9 mouse cellular contexts compared by ENCODE assay signal in genomic region chr4:3230908-3231684, GRCm38 (mm10). TPM values are rescaled to one million over a fixed set of nuclear protein-coding genes. Genes with fewer than 3 reads are reported as not detected.
DNase-seq lines count a peak whose midpoint lies in the region; ATAC-seq and TF ChIP-seq lines count a peak whose summit lies in the region.
"Had no signal": no experiment of that assay in that cellular context is flagged by ENCODE, and none has a peak within 500 bp of the region (broad histone marks: within the 10 kb centered on the region; RNA-seq: fewer than 3 reads in every experiment).

No protein-coding gene starts in this region.

- no peak overlapping the region for H3K27ac ChIP-seq in testis, adult 2 months (ENCODE audit: control insufficient read depth, insufficient read depth, low read depth, low read length)
- no peak overlapping the region for H3K27ac ChIP-seq in intestine, embryonic 14.5 days (ENCODE audit: low read depth)
- H3K27ac ChIP-seq in liver, embryonic 14.5 days, result no peak overlapping the region
- H3K27ac ChIP-seq in neural tube, embryonic 11.5 days (ENCODE audit: low read depth, low read length), result no peak overlapping the region

- TF ChIP-seq EP300 in liver, embryonic 14.5 days (IDR thresholded peaks at IDR 0.05; ENCODE audit: low read depth), result no peak

- TF ChIP-seq CTCF in testis, adult 2 months (IDR thresholded peaks at IDR 0.05; ENCODE audit: control insufficient read depth, insufficient read depth, insufficient replicate concordance, low read depth, low read length), result no peak
- TF ChIP-seq CTCF in liver, embryonic 14.5 days (IDR thresholded peaks at IDR 0.05; ENCODE audit: low read depth), result no peak

- no peak overlapping the region for H3K9ac ChIP-seq in intestine, embryonic 14.5 days (ENCODE audit: low read length)
- H3K9ac ChIP-seq in liver, embryonic 14.5 days (replicated peaks), result peak overlapping the region; percentile 53
- H3K9ac ChIP-seq in neural tube, embryonic 11.5 days (ENCODE audit: low read length), result no peak overlapping the region

- peak; percentile 42; the same call in 1 of the 2 replicates for ATAC-seq in intestine, embryonic 14.5 days (replicated peaks; ENCODE audit: low FRiP score, low TSS enrichment, low read depth)
- ATAC-seq in liver, embryonic 14.5 days (ENCODE audit: insufficient read depth), result peak; percentile 74
- ATAC-seq in neural tube, embryonic 11.5 days (ENCODE audit: insufficient read depth, low FRiP score, low TSS enrichment), result no peak

- no peak for TF ChIP-seq POLR2A in testis, adult 2 months (IDR thresholded peaks at IDR 0.05; ENCODE audit: control insufficient read depth, low read depth, low read length)

- DNase-seq in testis, postnatal 14 days (ENCODE audit: low spot score), result no peak
- peak; percentile 59 to 70 for DNase-seq in gastrocnemius, postnatal 36 days
- peak; percentile 65 for DNase-seq in intestine, embryonic 14.5 days (ENCODE audit: low spot score)
- no peak for DNase-seq in liver, embryonic 14.5 days (ENCODE audit: low read depth in 3 of 3, low spot score in 3 of 3)
- peak; percentile 33 for DNase-seq in neural tube, embryonic 11.5 days (ENCODE audit: low spot score)
- DNase-seq in thymus, adult 18-20 months, result no peak
- no peak for DNase-seq in left cerebral cortex, adult 8-10 months (ENCODE audit: low spot score in 2 of 2)

- peaks cover 2% of the 10 kb centered on the region; the same call in 1 of the 2 replicates for H3K4me1 ChIP-seq in testis, adult 2 months (ENCODE audit: control insufficient read depth, insufficient read depth, low read length)
- no peaks in the 10 kb centered on the region for H3K4me1 ChIP-seq in intestine, embryonic 14.5 days (replicated peaks; ENCODE audit: control insufficient read depth, insufficient read depth, low read length)
- peaks cover 3% of the 10 kb centered on the region in 2 experiments; a peak in 3 of 4 replicates for H3K4me1 ChIP-seq in liver, embryonic 14.5 days (replicated peaks; ENCODE audit: control insufficient read depth in 2 of 2, insufficient read depth in 2 of 2, low read length in 1 of 2)
- no peaks in the 10 kb centered on the region for H3K4me1 ChIP-seq in neural tube, embryonic 11.5 days (ENCODE audit: control insufficient read depth, insufficient read depth, low read length)

- peaks cover 4% of the 10 kb centered on the region for H3K9me3 ChIP-seq in intestine, embryonic 14.5 days (ENCODE audit: control insufficient read depth, low read length)
- H3K9me3 ChIP-seq in liver, embryonic 14.5 days (ENCODE audit: control insufficient read depth, low read length), result peaks cover 3% of the 10 kb centered on the region; the same call in 1 of the 2 replicates
- H3K9me3 ChIP-seq in neural tube, embryonic 11.5 days (ENCODE audit: control insufficient read depth, low read length), result peaks cover 29% of the 10 kb centered on the region

- WGBS in intestine, embryonic 14.5 days, result 10% methylated on average over 21 of the region's 48 CpGs
- WGBS in liver, embryonic 14.5 days (ENCODE audit: insufficient replicate concordance), result 7% methylated on average over 36 of the region's 48 CpGs
- WGBS in neural tube, embryonic 11.5 days, result 13% methylated on average over 21 of the region's 48 CpGs

- intact Hi-C loops in gastrocnemius, postnatal 36 days (cut with DNase I), result no loop called here

- peak overlapping the region; percentile 61 for H3K4me2 ChIP-seq in intestine, embryonic 14.5 days (ENCODE audit: low read length)
- peak overlapping the region; percentile 73 for H3K4me2 ChIP-seq in liver, embryonic 14.5 days (ENCODE audit: low read depth)
- peak overlapping the region; percentile 54 for H3K4me2 ChIP-seq in neural tube, embryonic 11.5 days (ENCODE audit: low read depth)

- H3K36me3 ChIP-seq in testis, adult 2 months (ENCODE audit: control insufficient read depth, insufficient read depth, low read length), result no peaks in the 10 kb centered on the region
- H3K36me3 ChIP-seq in intestine, embryonic 14.5 days (ENCODE audit: control insufficient read depth, insufficient read depth, low read length), result no peaks in the 10 kb centered on the region
- H3K36me3 ChIP-seq in liver, embryonic 14.5 days (replicated peaks; ENCODE audit: control insufficient read depth, insufficient read depth, low read depth), result no peaks in the 10 kb centered on the region
- H3K36me3 ChIP-seq in neural tube, embryonic 11.5 days (ENCODE audit: control insufficient read depth, insufficient read depth, low read length), result no peaks in the 10 kb centered on the region

- no peaks in the 10 kb centered on the region for H3K27me3 ChIP-seq in testis, adult 2 months (ENCODE audit: control insufficient read depth, insufficient read depth, low read length)
- no peaks in the 10 kb centered on the region for H3K27me3 ChIP-seq in intestine, embryonic 14.5 days (replicated peaks; ENCODE audit: control insufficient read depth, insufficient read depth, low read length)
- H3K27me3 ChIP-seq in liver, embryonic 14.5 days (ENCODE audit: control insufficient read depth, insufficient read depth, low read length), result no peaks in the 10 kb centered on the region
- no peaks in the 10 kb centered on the region for H3K27me3 ChIP-seq in neural tube, embryonic 11.5 days (ENCODE audit: control insufficient read depth, insufficient read depth, low read length)

- peak overlapping the region; percentile 44 for H3K4me3 ChIP-seq in testis, adult 2 months (ENCODE audit: control insufficient read depth, low read depth, low read length)
- peak overlapping the region; percentile 29 for H3K4me3 ChIP-seq in intestine, embryonic 14.5 days (ENCODE audit: low read depth, low read length)
- H3K4me3 ChIP-seq in liver, embryonic 14.5 days (ENCODE audit: insufficient read depth in 1 of 2, low read depth in 2 of 2, low read length in 2 of 2), result peak overlapping the region; percentile 44 to 49
- peak overlapping the region; percentile 26 for H3K4me3 ChIP-seq in neural tube, embryonic 11.5 days (ENCODE audit: low read depth, low read length)

RNA-seq across cellular contexts. Expression of gene Vmn1r3, which starts 45.9 kb away (rescaled TPM):
- not detected in 2 replicates for polyA plus RNA-seq in testis, adult 2 months (2012; rRNA removed)
- not detected for total RNA-seq in gastrocnemius, postnatal 36 days (2021)
- polyA plus RNA-seq in intestine, embryonic 14.5 days (2014; fragmentation: Nextera tagmentation; extraction: Ambion mirVana), result not detected in 2 replicates
- polyA plus RNA-seq in liver, embryonic 14.5 days (2012; rRNA removed), result not detected in 2 replicates
- polyA plus RNA-seq in liver, embryonic 14.5 days (2014; fragmentation: Nextera tagmentation; extraction: Ambion mirVana), result not detected in 2 replicates
- polyA plus RNA-seq in neural tube, embryonic 11.5 days (2014; fragmentation: Nextera tagmentation; extraction: Ambion mirVana), result not detected in 2 replicates
- not detected for total RNA-seq in left cerebral cortex, adult 8-10 months (2022)
- total RNA-seq: left cerebral cortex, postnatal 10 days had no signal

Comparison
In these comparisons a context has a peak if more than half of its experiments do, and no peak if none do; other contexts are left out.
1. DNase-seq: peak in gastrocnemius, postnatal 36 days (2 of 2), intestine, embryonic 14.5 days (single experiment) and neural tube, embryonic 11.5 days (single experiment); none in testis, postnatal 14 days (single experiment), liver, embryonic 14.5 days (0 of 3), thymus, adult 18-20 months (0 of 2) and left cerebral cortex, adult 8-10 months (0 of 2).
2. Peak in every context shown above with its lines, with median percentiles within 50 percentile points of each other: H3K4me3 ChIP-seq and H3K4me2 ChIP-seq.